Mouse (Mus musculus): ENCODE data around the gene Grik2. TPM values are rescaled to one million over a fixed set of nuclear protein-coding genes. Genes with fewer than 3 reads are reported as not detected.
"Not testable (repeated sequence)": the region's sequence is repeated elsewhere in the genome, so short reads cannot be mapped to it uniquely, and the experiment has no call there.

The Grik2 gene
- polyA plus RNA-seq, 1 experiment: 45.9 TPM

GRCm38 (mm10) chr10:49481439-49481838 is 307.1 kb downstream of the Grik2 start:
- no peak for DNase-seq (ENCODE audit: low read depth)
- TF ChIP-seq CTCF (IDR thresholded peaks at IDR 0.05; ENCODE audit: borderline replicate concordance, extremely low read depth, insufficient read depth, insufficient read length) (peak; percentile 22; the same call in 1 of the 2 replicates), POLR2A (IDR thresholded peaks at IDR 0.05; ENCODE audit: borderline replicate concordance, extremely low read depth, insufficient read depth, insufficient read length, poor library complexity, severe bottlenecking) (no peak)

- TF ChIP-seq CTCF (IDR thresholded peaks at IDR 0.05; ENCODE audit: borderline replicate concordance, extremely low read depth, insufficient read depth, insufficient read length) (no peak), POLR2A (IDR thresholded peaks at IDR 0.05; ENCODE audit: borderline replicate concordance, extremely low read depth, insufficient read depth, insufficient read length, poor library complexity, severe bottlenecking) (no peak)
- DNase-seq (ENCODE audit: low read depth): no peak
Measured at GRCm38 (mm10) chr10:49480085-49480749, 308.3 kb downstream of the Grik2 start.

- TF ChIP-seq POLR2A (IDR thresholded peaks at IDR 0.05; ENCODE audit: borderline replicate concordance, extremely low read depth, insufficient read depth, insufficient read length, poor library complexity, severe bottlenecking) (no peak), CTCF (IDR thresholded peaks at IDR 0.05; ENCODE audit: borderline replicate concordance, extremely low read depth, insufficient read depth, insufficient read length) (no peak)
Measured at GRCm38 (mm10) chr10:49473613-49474012, 315.0 kb downstream of the Grik2 start.

GRCm38 (mm10) chr10:49456791-49457190 is 331.8 kb downstream of the Grik2 start:
- DNase-seq (ENCODE audit: low read depth): no peak
- TF ChIP-seq POLR2A (IDR thresholded peaks at IDR 0.05; ENCODE audit: borderline replicate concordance, extremely low read depth, insufficient read depth, insufficient read length, poor library complexity, severe bottlenecking): no peak
- no peak for TF ChIP-seq CTCF (IDR thresholded peaks at IDR 0.05; ENCODE audit: borderline replicate concordance, extremely low read depth, insufficient read depth, insufficient read length)

More at GRCm38 (mm10) chr10:49473613-49474012, 315.0 kb downstream of the Grik2 start:
- DNase-seq (ENCODE audit: low read depth): no peak

- peak; percentile 13 for DNase-seq (ENCODE audit: low read depth)
- TF ChIP-seq CTCF (IDR thresholded peaks at IDR 0.05; ENCODE audit: borderline replicate concordance, extremely low read depth, insufficient read depth, insufficient read length) (no peak), POLR2A (IDR thresholded peaks at IDR 0.05; ENCODE audit: borderline replicate concordance, extremely low read depth, insufficient read depth, insufficient read length, poor library complexity, severe bottlenecking) (no peak)
Measured at GRCm38 (mm10) chr10:49453535-49453934, 335.0 kb downstream of the Grik2 start.

- DNase-seq (ENCODE audit: low read depth): no peak
- TF ChIP-seq CTCF (IDR thresholded peaks at IDR 0.05; ENCODE audit: borderline replicate concordance, extremely low read depth, insufficient read depth, insufficient read length) (no peak), POLR2A (IDR thresholded peaks at IDR 0.05; ENCODE audit: borderline replicate concordance, extremely low read depth, insufficient read depth, insufficient read length, poor library complexity, severe bottlenecking) (no peak)
Measured at GRCm38 (mm10) chr10:49441369-49441768, 347.2 kb downstream of the Grik2 start.

GRCm38 (mm10) chr10:49437057-49437456 is 351.5 kb downstream of the Grik2 start:
- DNase-seq (ENCODE audit: low read depth): peak; percentile 56
- TF ChIP-seq CTCF (IDR thresholded peaks at IDR 0.05; ENCODE audit: borderline replicate concordance, extremely low read depth, insufficient read depth, insufficient read length) (no peak), POLR2A (IDR thresholded peaks at IDR 0.05; ENCODE audit: borderline replicate concordance, extremely low read depth, insufficient read depth, insufficient read length, poor library complexity, severe bottlenecking) (no peak)

- no peak for TF ChIP-seq CTCF (IDR thresholded peaks at IDR 0.05; ENCODE audit: borderline replicate concordance, extremely low read depth, insufficient read depth, insufficient read length)
- no peak for TF ChIP-seq POLR2A (IDR thresholded peaks at IDR 0.05; ENCODE audit: borderline replicate concordance, extremely low read depth, insufficient read depth, insufficient read length, poor library complexity, severe bottlenecking)
- no peak for DNase-seq (ENCODE audit: low read depth)
Measured at GRCm38 (mm10) chr10:49436301-49436700, 352.3 kb downstream of the Grik2 start.

GRCm38 (mm10) chr10:49432825-49433224 is 355.7 kb downstream of the Grik2 start:
- no peak for DNase-seq (ENCODE audit: low read depth)
- no peak for TF ChIP-seq POLR2A (IDR thresholded peaks at IDR 0.05; ENCODE audit: borderline replicate concordance, extremely low read depth, insufficient read depth, insufficient read length, poor library complexity, severe bottlenecking)
- TF ChIP-seq CTCF (IDR thresholded peaks at IDR 0.05; ENCODE audit: borderline replicate concordance, extremely low read depth, insufficient read depth, insufficient read length): no peak

GRCm38 (mm10) chr10:49417206-49417605 is 371.4 kb downstream of the Grik2 start:
- DNase-seq (ENCODE audit: low read depth): not testable (repeated sequence)

GRCm38 (mm10) chr10:49382996-49383395 is 405.6 kb downstream of the Grik2 start:
- peak; percentile 42 for DNase-seq (ENCODE audit: low read depth)
- no peak for TF ChIP-seq CTCF (IDR thresholded peaks at IDR 0.05; ENCODE audit: borderline replicate concordance, extremely low read depth, insufficient read depth, insufficient read length)
- no peak for TF ChIP-seq POLR2A (IDR thresholded peaks at IDR 0.05; ENCODE audit: borderline replicate concordance, extremely low read depth, insufficient read depth, insufficient read length, poor library complexity, severe bottlenecking)

- TF ChIP-seq CTCF (IDR thresholded peaks at IDR 0.05; ENCODE audit: borderline replicate concordance, extremely low read depth, insufficient read depth, insufficient read length) (no peak), POLR2A (IDR thresholded peaks at IDR 0.05; ENCODE audit: borderline replicate concordance, extremely low read depth, insufficient read depth, insufficient read length, poor library complexity, severe bottlenecking) (no peak)
- peak; percentile 39 for DNase-seq (ENCODE audit: low read depth)
Measured at GRCm38 (mm10) chr10:49381852-49382251, 406.7 kb downstream of the Grik2 start.

Data from brain, embryonic 14.5 days (tissue).